In genomic region chr13:8870160-8870509, GRCm38 (mm10) we compare ENCODE assay signal across 8 mouse cellular contexts. TPM values are rescaled to one million over a fixed set of nuclear protein-coding genes. Genes with fewer than 3 reads are reported as not detected.
DNase-seq lines count a peak whose midpoint lies in the region; ATAC-seq and TF ChIP-seq lines count a peak whose summit lies in the region.

No protein-coding gene starts in this region.

- no peak for TF ChIP-seq EP300 in heart, postnatal 0 days (IDR thresholded peaks at IDR 0.05; ENCODE audit: low read depth)

- no peak for DNase-seq in layer of hippocampus, adult 2 months (ENCODE audit: low spot score in 2 of 2)
- DNase-seq in layer of hippocampus, adult 9-11 months: no peak
- peak; percentile 51 for DNase-seq in T-cell, adult 2 months (ENCODE audit: low spot score)
- DNase-seq in heart, postnatal 0 days (ENCODE audit: low spot score): peak; percentile 22
- DNase-seq in midbrain, embryonic 10.5 days (ENCODE audit: low spot score): no peak
- no peak for DNase-seq in right cerebral cortex, postnatal 14 days
- DNase-seq in ovary, adult 18-20 months (ENCODE audit: low spot score): no peak
- DNase-seq in cerebellum, postnatal 25 days: no peak

- H3K4me1 ChIP-seq in heart, postnatal 0 days (ENCODE audit: control insufficient read depth, insufficient read depth): 0 out of 2 replicates have a peak, but pooled peaks cover 10% of the 10 kb centered on the region
- H3K4me1 ChIP-seq in midbrain, embryonic 10.5 days: peaks cover 19% of the 10 kb centered on the region

- peak overlapping the region; percentile 78 for H3K4me2 ChIP-seq in heart, postnatal 0 days (ENCODE audit: low read depth, low read length)

- peak overlapping the region; percentile 99 for H3K27ac ChIP-seq in layer of hippocampus, adult 2 months
- peak overlapping the region; percentile 98 for H3K27ac ChIP-seq in heart, postnatal 0 days (ENCODE audit: low read depth)
- peak overlapping the region; percentile 92 for H3K27ac ChIP-seq in midbrain, embryonic 10.5 days (replicated peaks)

- H3K9ac ChIP-seq in heart, postnatal 0 days (replicated peaks; ENCODE audit: low read depth, low read length): peak overlapping the region; percentile 77

- H3K27me3 ChIP-seq in heart, postnatal 0 days (ENCODE audit: control insufficient read depth, insufficient read depth, low read length): no peaks in the 10 kb centered on the region
- no peaks in the 10 kb centered on the region for H3K27me3 ChIP-seq in midbrain, embryonic 10.5 days (ENCODE audit: low read depth, poor library complexity, severe bottlenecking)

- no peak for TF ChIP-seq CTCF in layer of hippocampus, adult 2 months (conservative IDR thresholded peaks at IDR 0.05)
- no peak for TF ChIP-seq CTCF in heart, postnatal 0 days (IDR thresholded peaks at IDR 0.05; ENCODE audit: low read depth)

- WGBS in heart, postnatal 0 days: 3% methylated on average over 9 of the region's 9 CpGs
- 9% methylated on average over 9 of the region's 9 CpGs for WGBS in midbrain, embryonic 10.5 days

- no peaks in the 10 kb centered on the region for H3K36me3 ChIP-seq in heart, postnatal 0 days (replicated peaks; ENCODE audit: control insufficient read depth, insufficient read depth, low read length)
- H3K36me3 ChIP-seq in midbrain, embryonic 10.5 days: peaks cover 22% of the 10 kb centered on the region

- H3K9me3 ChIP-seq in heart, postnatal 0 days (replicated peaks; ENCODE audit: control insufficient read depth, low read length): no peaks in the 10 kb centered on the region
- no peaks in the 10 kb centered on the region for H3K9me3 ChIP-seq in midbrain, embryonic 10.5 days (replicated peaks)

- ATAC-seq in heart, postnatal 0 days (ENCODE audit: insufficient read depth, low read depth): no peak

- peak overlapping the region; percentile 69 for H3K4me3 ChIP-seq in layer of hippocampus, adult 2 months
- H3K4me3 ChIP-seq in heart, postnatal 0 days (ENCODE audit: low read depth, low read length): peak overlapping the region; percentile 71
- peak overlapping the region; percentile 78 for H3K4me3 ChIP-seq in midbrain, embryonic 10.5 days

RNA-seq across cellular contexts. Expression of gene Wdr37, which starts 1.6 kb away (rescaled TPM):
- total RNA-seq in layer of hippocampus, adult 2 months (2021): 10 to 100 TPM; 88.3 to 92.9 TPM
- 16.3 and 24.2 TPM in 2 replicates for total RNA-seq in heart, postnatal 0 days (2014; rRNA removed; ENCODE audit: low replicate concordance)
- polyA plus RNA-seq in heart, postnatal 0 days (2015; fragmentation: Nextera tagmentation; extraction: Ambion mirVana): 14.7 and 15.7 TPM in 2 replicates
- polyA plus RNA-seq in midbrain, embryonic 10.5 days (2016; fragmentation: Nextera tagmentation; extraction: Ambion mirVana): 34.2 and 41.7 TPM in 2 replicates

RNA-seq across cellular contexts. Expression of gene Idi1, which starts 15.2 kb away (rescaled TPM):
- total RNA-seq in layer of hippocampus, adult 2 months (2021): 10 to 100 TPM; 28.4 to 32.1 TPM
- 21.0 and 31.7 TPM in 2 replicates for total RNA-seq in heart, postnatal 0 days (2014; rRNA removed; ENCODE audit: low replicate concordance)
- polyA plus RNA-seq in heart, postnatal 0 days (2015; fragmentation: Nextera tagmentation; extraction: Ambion mirVana): 27.8 and 29.0 TPM in 2 replicates
- 173 and 176 TPM in 2 replicates for polyA plus RNA-seq in midbrain, embryonic 10.5 days (2016; fragmentation: Nextera tagmentation; extraction: Ambion mirVana)

Comparison
In these comparisons a context has a peak if more than half of its experiments do, and no peak if none do; other contexts are left out.
1. DNase-seq: peak in T-cell, adult 2 months (single experiment) and heart, postnatal 0 days (single experiment); none in layer of hippocampus, adult 2 months (0 of 2), layer of hippocampus, adult 9-11 months (single experiment), midbrain, embryonic 10.5 days (single experiment), right cerebral cortex, postnatal 14 days (single experiment), ovary, adult 18-20 months (single experiment) and cerebellum, postnatal 25 days (0 of 2).
2. Peak in every context shown above with its lines, with median percentiles within 50 percentile points of each other: H3K27ac ChIP-seq and H3K4me3 ChIP-seq.